Mouse (Mus musculus): ENCODE measurements around the gene Sept9.

GRCm38 (mm10) chr11:117249282-117249984, 50.0 kb downstream of the Sept9 start:
- TF ChIP-seq CTCF (IDR thresholded peaks at IDR 0.05; ENCODE audit: extremely low read depth, insufficient read depth, low read length), result no peak
- TF ChIP-seq POLR2A (IDR thresholded peaks at IDR 0.05; ENCODE audit: extremely low read depth, insufficient read depth, low read length), result no peak

All from cortical plate, adult 2 months (tissue).